Mouse (Mus musculus) forebrain, embryonic 15.5 days (tissue): ENCODE measurements around the gene Asic1. TPM values are rescaled to one million over a fixed set of nuclear protein-coding genes. Genes with fewer than 3 reads are reported as not detected.
"Not testable (repeated sequence)": the region's sequence is repeated elsewhere in the genome, so short reads cannot be mapped to it uniquely, and the experiment has no call there.

Experiments used
- ATAC-seq: fragments of 200-750 bp; cut with Nextera tagmentation; replicated peaks from 2 replicates; pipeline ENCODE4 v1.8.0; 2017; ENCODE audit warnings: mild to moderate bottlenecking, moderate TSS enrichment, moderate library complexity
- H3K27ac ChIP-seq: fragments of 300-500 bp; sonication (generic); replicated peaks from 2 replicates; pipeline ENCODE4 v1.5.1; 2015; ENCODE audit warnings: mild to moderate bottlenecking, inconsistent platforms
- H3K27me3 ChIP-seq: fragments of 300-500 bp; sonication (generic); 2 replicates; pipeline ENCODE4 v1.6.1; 2015; ENCODE audit warnings: inconsistent platforms
- H3K36me3 ChIP-seq: fragments of 300-500 bp; sonication (generic); 2 replicates; pipeline ENCODE4 v1.6.1; 2015; ENCODE audit warnings: mild to moderate bottlenecking, inconsistent platforms
- H3K4me1 ChIP-seq: fragments of 300-500 bp; sonication (generic); 2 replicates; pipeline ENCODE4 v1.6.1; 2015; ENCODE audit warnings: inconsistent platforms
- H3K4me2 ChIP-seq: fragments of 300-500 bp; sonication (generic); replicated peaks from 2 replicates; pipeline ENCODE4 v1.6.1; 2015; ENCODE audit warnings: mild to moderate bottlenecking, inconsistent platforms
- H3K4me3 ChIP-seq: fragments of 300-500 bp; sonication (generic); 2 replicates; pipeline ENCODE4 v1.5.1; 2015; ENCODE audit warnings: mild to moderate bottlenecking, inconsistent platforms
- H3K9ac ChIP-seq: fragments of 300-500 bp; sonication (generic); replicated peaks from 2 replicates; pipeline ENCODE4 v1.6.1; 2015; ENCODE audit warnings: mild to moderate bottlenecking, inconsistent platforms
- H3K9me3 ChIP-seq: fragments of 300-500 bp; sonication (generic); 2 replicates; pipeline ENCODE4 v1.6.1; 2016; ENCODE audit warnings: inconsistent platforms
- WGBS: fragments of 180-500 bp; shearing (Covaris S2); methylation state at CpG from one replicate; pipeline ENCODE4 v1.1.7; 2015; ENCODE audit warnings: mixed read lengths; 5-methylcytosine and 5-hydroxymethylcytosine counted together
- polyA plus RNA-seq: library from polyadenylated mRNA; unstranded; fragments of >200 nt; fragmentation: Nextera tagmentation; extraction: Ambion mirVana; gene quantifications from 2 replicates; pipeline ENCODE4 v1.2.1, GENCODE M21; 2015

Gene Asic1
- polyA plus RNA-seq, 1 experiment from 2014 or later, result 30.4 TPM

- Histone ChIP-seq H3K4me2 (no peak overlapping the region), H3K27ac (no peak overlapping the region), H3K9ac (no peak overlapping the region), H3K4me3 (no peak overlapping the region), H3K9me3 (no peaks in the 10 kb centered on the region), H3K4me1 (no peaks in the 10 kb centered on the region), H3K36me3 (peaks cover 8% of the 10 kb centered on the region; the same call in 1 of the 2 replicates), H3K27me3 (no peaks in the 10 kb centered on the region)
- no peak for ATAC-seq
- WGBS, result 96% methylated on average over 5 of the region's 5 CpGs
These were observed 14.0 kb downstream of the Asic1 start for GRCm38 (mm10) chr15:99684156-99684555.

GRCm38 (mm10) chr15:99688712-99689111 lies 18.5 kb downstream of the Asic1 start:
- peak; percentile 69 for ATAC-seq
- peaks cover 6% of the 10 kb centered on the region; the same call in 1 of the 2 replicates for H3K4me1 ChIP-seq
- no peak overlapping the region for H3K4me3 ChIP-seq
- WGBS, result 3% methylated on average over 4 of the region's 4 CpGs
- no peaks in the 10 kb centered on the region for H3K27me3 ChIP-seq
- H3K36me3 ChIP-seq, result peaks cover 8% of the 10 kb centered on the region; the same call in 1 of the 2 replicates
- H3K27ac ChIP-seq, result no peak overlapping the region
- no peak overlapping the region for H3K4me2 ChIP-seq
- H3K9me3 ChIP-seq, result no peaks in the 10 kb centered on the region
- no peak overlapping the region for H3K9ac ChIP-seq

- no peak overlapping the region for H3K4me2 ChIP-seq
- 27% methylated on average over 4 of the region's 4 CpGs for WGBS
- peaks cover 6% of the 10 kb centered on the region; the same call in 1 of the 2 replicates for H3K4me1 ChIP-seq
- peaks cover 5% of the 10 kb centered on the region; the same call in 1 of the 2 replicates for H3K36me3 ChIP-seq
- ATAC-seq, result no peak
- H3K9ac ChIP-seq, result no peak overlapping the region
- no peak overlapping the region for H3K4me3 ChIP-seq
- no peaks in the 10 kb centered on the region for H3K9me3 ChIP-seq
- no peak overlapping the region for H3K27ac ChIP-seq
- H3K27me3 ChIP-seq, result no peaks in the 10 kb centered on the region
These were observed 20.8 kb downstream of the Asic1 start for GRCm38 (mm10) chr15:99690924-99691323.

GRCm38 (mm10) chr15:99691976-99692375 lies 21.8 kb downstream of the Asic1 start:
- WGBS, result 58% methylated on average over 9 of the region's 9 CpGs
- Histone ChIP-seq H3K4me3 (no peak overlapping the region), H3K9me3 (no peaks in the 10 kb centered on the region), H3K27ac (no peak overlapping the region), H3K9ac (no peak overlapping the region), H3K36me3 (peaks cover 10% of the 10 kb centered on the region; the same call in 1 of the 2 replicates), H3K4me2 (no peak overlapping the region), H3K27me3 (no peaks in the 10 kb centered on the region), H3K4me1 (peaks cover 6% of the 10 kb centered on the region; the same call in 1 of the 2 replicates)
- ATAC-seq, result 0 out of 2 replicates have a peak, but pooled peaks have one; percentile 44

- H3K36me3 ChIP-seq, result peaks cover 28% of the 10 kb centered on the region; the same call in 1 of the 2 replicates
- no peaks in the 10 kb centered on the region for H3K9me3 ChIP-seq
- WGBS, result 33% methylated on average over 2 of the region's 2 CpGs
These were observed 27.1 kb downstream of the Asic1 start for GRCm38 (mm10) chr15:99697309-99697708.

GRCm38 (mm10) chr15:99698533-99699085 lies 28.4 kb downstream of the Asic1 start:
- Histone ChIP-seq H3K9me3 (no peaks in the 10 kb centered on the region), H3K9ac (no peak overlapping the region; the same call in 1 of the 2 replicates), H3K36me3 (peaks cover 28% of the 10 kb centered on the region; the same call in 1 of the 2 replicates), H3K27me3 (no peaks in the 10 kb centered on the region), H3K4me2 (no peak overlapping the region), H3K4me1 (peaks cover 16% of the 10 kb centered on the region), H3K27ac (no peak overlapping the region), H3K4me3 (no peak overlapping the region)
- no peak for ATAC-seq
- WGBS, result 38% methylated on average over 20 of the region's 20 CpGs

More at GRCm38 (mm10) chr15:99697309-99697708, 27.1 kb downstream of the Asic1 start:
- no peaks in the 10 kb centered on the region for H3K27me3 ChIP-seq
- H3K4me1 ChIP-seq, result 0 out of 2 replicates have a peak, but pooled peaks cover 8% of the 10 kb centered on the region
- no peak overlapping the region for H3K9ac ChIP-seq
- no peak for ATAC-seq
- H3K4me3 ChIP-seq, result no peak overlapping the region
- no peak overlapping the region for H3K27ac ChIP-seq
- H3K4me2 ChIP-seq, result no peak overlapping the region

GRCm38 (mm10) chr15:99699715-99700114 lies 29.5 kb downstream of the Asic1 start:
- H3K27me3 ChIP-seq, result no peaks in the 10 kb centered on the region
- H3K4me1 ChIP-seq, result peaks cover 27% of the 10 kb centered on the region
- ATAC-seq, result no peak
- H3K9me3 ChIP-seq, result no peaks in the 10 kb centered on the region
- no peak overlapping the region for H3K4me3 ChIP-seq
- 89% methylated on average over 10 of the region's 10 CpGs for WGBS
- peaks cover 33% of the 10 kb centered on the region; the same call in 1 of the 2 replicates for H3K36me3 ChIP-seq
- H3K4me2 ChIP-seq, result no peak overlapping the region
- no peak overlapping the region for H3K27ac ChIP-seq
- no peak overlapping the region for H3K9ac ChIP-seq

- H3K4me1 ChIP-seq, result peaks cover 32% of the 10 kb centered on the region
- no peak overlapping the region for H3K27ac ChIP-seq
- H3K4me2 ChIP-seq, result no peak overlapping the region
- WGBS, result 91% methylated on average over 18 of the region's 18 CpGs
- peaks cover 38% of the 10 kb centered on the region for H3K36me3 ChIP-seq
- H3K27me3 ChIP-seq, result no peaks in the 10 kb centered on the region
- H3K9ac ChIP-seq, result no peak overlapping the region
- no peak overlapping the region for H3K4me3 ChIP-seq
- no peak for ATAC-seq
- no peaks in the 10 kb centered on the region for H3K9me3 ChIP-seq
These were observed 30.3 kb downstream of the Asic1 start for GRCm38 (mm10) chr15:99700219-99701106.

- not testable (repeated sequence) for H3K27me3 ChIP-seq
These were observed 31.5 kb downstream of the Asic1 start for GRCm38 (mm10) chr15:99701640-99701998.

GRCm38 (mm10) chr15:99701999-99702900 lies 32.1 kb downstream of the Asic1 start, which contains the start of gene Smarcd1:
Gene Smarcd1, plus strand, starts transcription at chr15:99702129.
- Histone ChIP-seq H3K9ac (peak within 1 kb of the TSS; percentile 95), H3K36me3 (peaks cover 40% of the 10 kb centered on the region), H3K4me3 (peak within 1 kb of the TSS; percentile 74), H3K27ac (peak within 1 kb of the TSS; percentile 95), H3K4me1 (peaks cover 37% of the 10 kb centered on the region), H3K4me2 (peak within 1 kb of the TSS; percentile 71), H3K9me3 (no peaks in the 10 kb centered on the region), H3K27me3 (no peaks in the 10 kb centered on the region)
- WGBS, result under 1% methylated on average over 68 of the region's 71 CpGs
- ATAC-seq, result peak; percentile 97

More at GRCm38 (mm10) chr15:99701640-99701998, 31.5 kb downstream of the Asic1 start:
- peak; percentile 3; the same call in 1 of the 2 replicates for ATAC-seq
- peak overlapping the region; percentile 74 for H3K4me3 ChIP-seq
- peaks cover 39% of the 10 kb centered on the region for H3K36me3 ChIP-seq
- H3K27ac ChIP-seq, result peak overlapping the region; percentile 95
- peaks cover 37% of the 10 kb centered on the region for H3K4me1 ChIP-seq
- H3K4me2 ChIP-seq, result peak overlapping the region; percentile 32
- peak overlapping the region; percentile 95 for H3K9ac ChIP-seq
- 49% methylated on average over 16 of the region's 16 CpGs for WGBS
- not testable (repeated sequence) for H3K9me3 ChIP-seq

- H3K9ac ChIP-seq, result peak overlapping the region; percentile 95
- H3K4me1 ChIP-seq, result peaks cover 37% of the 10 kb centered on the region
- no peak for ATAC-seq
- H3K9me3 ChIP-seq, result no peaks in the 10 kb centered on the region
- H3K4me3 ChIP-seq, result peak overlapping the region; percentile 74
- peak overlapping the region; percentile 71 for H3K4me2 ChIP-seq
- WGBS, result 66% methylated on average over 9 of the region's 9 CpGs
- no peaks in the 10 kb centered on the region for H3K27me3 ChIP-seq
- peaks cover 43% of the 10 kb centered on the region for H3K36me3 ChIP-seq
- H3K27ac ChIP-seq, result peak overlapping the region; percentile 95
These were observed 32.9 kb downstream of the Asic1 start for GRCm38 (mm10) chr15:99703104-99703503.
